Mouse (Mus musculus) ovary, postnatal 36 days (tissue): ENCODE results near the gene 2410131K14Rik.

Experiments used
- DNase-seq: peaks from one replicate; pipeline ENCODE4 v3.0.0; 2022; ENCODE audit warnings: low spot score, mixed read lengths

The 2410131K14Rik gene

DNA sequence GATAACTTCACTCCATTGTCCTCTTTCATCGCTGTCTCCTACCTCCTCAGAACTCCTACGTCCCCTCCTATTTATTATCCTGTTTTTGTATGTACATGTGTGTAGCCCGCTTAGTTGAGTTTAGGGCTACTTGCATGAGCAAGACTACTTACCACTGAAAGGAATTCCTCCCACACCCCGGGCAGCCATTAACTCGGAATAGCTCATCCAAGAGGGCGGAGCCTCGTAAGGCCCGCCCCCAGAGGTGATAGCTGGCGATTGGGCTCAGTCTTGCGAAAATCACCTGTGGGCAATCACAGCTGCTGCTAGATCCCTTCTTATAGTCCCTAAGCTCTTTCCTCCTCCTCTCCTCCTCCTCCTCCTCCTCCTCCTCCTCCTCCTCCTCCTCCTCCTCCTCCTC lies 66.2 kb downstream of the 2410131K14Rik start:
- no peak for DNase-seq

DNA sequence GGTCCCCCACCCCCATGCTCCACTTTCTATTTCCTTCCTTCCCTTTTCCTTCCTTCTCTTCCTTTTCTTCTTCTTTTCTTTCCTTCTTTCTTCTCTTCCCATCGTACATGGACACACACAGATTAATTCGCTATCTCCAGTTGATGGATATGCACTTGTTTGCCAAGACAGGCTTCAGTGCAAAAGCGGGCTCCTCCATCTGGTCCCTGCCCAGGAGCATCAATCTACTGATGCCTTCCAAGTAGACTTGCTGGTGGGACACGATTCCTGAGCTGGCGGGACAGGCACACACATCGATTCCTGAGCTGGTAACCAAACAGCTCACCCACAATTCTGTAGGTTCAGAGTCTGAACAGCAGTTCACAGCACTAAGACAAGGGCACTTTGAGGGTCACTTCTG lies 68.7 kb downstream of the 2410131K14Rik start:
- no peak for DNase-seq
